In the genomic region with DNA sequence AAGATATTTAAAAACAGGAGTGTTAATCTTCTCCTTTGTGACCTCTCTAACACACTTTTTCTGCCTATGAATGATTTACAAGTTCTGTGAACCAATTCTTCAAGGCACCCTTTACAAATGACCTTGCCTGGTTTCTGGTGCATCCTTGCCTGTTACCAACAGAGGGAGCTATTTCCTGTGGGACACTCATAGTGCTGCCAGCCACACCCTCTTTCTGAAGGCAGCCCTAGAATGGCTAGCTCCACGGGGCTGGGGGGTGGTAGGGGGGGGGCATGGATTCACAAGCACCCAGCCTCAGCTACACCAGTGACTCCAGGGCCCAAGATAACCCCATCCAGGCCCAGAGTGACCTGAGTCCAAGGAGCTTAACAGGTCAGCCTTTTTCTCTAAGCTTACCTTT, we compare ENCODE assay signal across 10 mouse cellular contexts.
A peak's percentile ranks its signal among the peaks of the same experiment; 100 is the strongest.
DNase-seq lines count a peak whose midpoint lies in the region; ATAC-seq and TF ChIP-seq lines count a peak whose summit lies in the region.
"Had no signal": no experiment of that assay in that cellular context is flagged by ENCODE, and none has a peak within 500 bp of the region (broad histone marks: within the 10 kb centered on the region; RNA-seq: fewer than 3 reads in every experiment).

No protein-coding gene starts in this region.

- no peak overlapping the region for H3K4me2 ChIP-seq in kidney, embryonic 16.5 days (replicated peaks; ENCODE audit: low read depth, low read length)
- H3K4me2 ChIP-seq: embryonic facial prominence, embryonic 12.5 days; limb, embryonic 12.5 days had no signal

- no peaks in the 10 kb centered on the region for H3K9me3 ChIP-seq in kidney, embryonic 16.5 days (ENCODE audit: low read length)
- no peaks in the 10 kb centered on the region for H3K9me3 ChIP-seq in MEL (replicated peaks; ENCODE audit: insufficient read depth, low read length)
- H3K9me3 ChIP-seq in limb, embryonic 10.5 days (replicated peaks) = no peaks in the 10 kb centered on the region
- H3K9me3 ChIP-seq: embryonic facial prominence, embryonic 12.5 days; limb, embryonic 12.5 days had no signal

- H3K27me3 ChIP-seq in kidney, adult 2 months (replicated peaks; ENCODE audit: control insufficient read depth, insufficient read depth, low read length) = no peaks in the 10 kb centered on the region
- no peaks in the 10 kb centered on the region for H3K27me3 ChIP-seq in kidney, embryonic 16.5 days (ENCODE audit: insufficient read depth, low read length)
- H3K27me3 ChIP-seq in MEL (ENCODE audit: control insufficient read depth in 1 of 2, insufficient read depth in 2 of 2, low read length in 2 of 2) = no peaks in the 10 kb centered on the region
- H3K27me3 ChIP-seq in limb, embryonic 10.5 days (ENCODE audit: low read depth, poor library complexity, severe bottlenecking) = 0 out of 2 replicates have a peak, but pooled peaks cover 5% of the 10 kb centered on the region
- H3K27me3 ChIP-seq: embryonic facial prominence, embryonic 12.5 days; limb, embryonic 12.5 days had no signal

- no peak overlapping the region for H3K4me3 ChIP-seq in kidney, adult 2 months (ENCODE audit: insufficient read depth, low read depth, low read length)
- no peak overlapping the region for H3K4me3 ChIP-seq in kidney, embryonic 16.5 days (ENCODE audit: low read length)
- no peak overlapping the region for H3K4me3 ChIP-seq in MEL (ENCODE audit: control insufficient read depth in 1 of 2, insufficient read depth in 1 of 2, low read depth in 2 of 2, low read length in 2 of 2)
- no peak overlapping the region for H3K4me3 ChIP-seq in limb, embryonic 10.5 days
- H3K4me3 ChIP-seq: embryonic facial prominence, embryonic 12.5 days; limb, embryonic 12.5 days had no signal

- H3K4me1 ChIP-seq in kidney, adult 2 months (ENCODE audit: control insufficient read depth, insufficient read depth, low read length) = no peaks in the 10 kb centered on the region
- no peaks in the 10 kb centered on the region for H3K4me1 ChIP-seq in kidney, embryonic 16.5 days (ENCODE audit: insufficient read depth, low read length)
- H3K4me1 ChIP-seq in MEL (ENCODE audit: control insufficient read depth in 1 of 2, insufficient read depth in 2 of 2, low read length in 2 of 2) = no peaks in the 10 kb centered on the region
- peaks cover 21% of the 10 kb centered on the region for H3K4me1 ChIP-seq in limb, embryonic 10.5 days

- peak; percentile 68 for TF ChIP-seq CTCF in kidney, adult 2 months (conservative IDR thresholded peaks at IDR 0.05; ENCODE audit: insufficient read depth, insufficient read length, low read depth, low read length)
- TF ChIP-seq CTCF in MEL (IDR thresholded peaks at IDR 0.05 in 2 of 3, conservative IDR thresholded peaks at IDR 0.05 in 1 of 3; ENCODE audit: control insufficient read depth in 1 of 3, insufficient read depth in 1 of 3, low read depth in 2 of 3, low read length in 3 of 3, poor library complexity in 1 of 3, severe bottlenecking in 1 of 3) = peak; percentile 27 to 31 (median 29); a peak in 4 of 6 replicates
- TF ChIP-seq CTCF in brain, embryonic 14.5 days (IDR thresholded peaks at IDR 0.05; ENCODE audit: borderline replicate concordance, extremely low read depth, insufficient read depth, insufficient read length) = peak; percentile 57; the same call in 1 of the 2 replicates

- no peaks in the 10 kb centered on the region for H3K36me3 ChIP-seq in kidney, adult 2 months (ENCODE audit: control insufficient read depth, insufficient read depth, low read length)
- H3K36me3 ChIP-seq in kidney, embryonic 16.5 days (ENCODE audit: insufficient read depth, low read length) = no peaks in the 10 kb centered on the region
- no peaks in the 10 kb centered on the region for H3K36me3 ChIP-seq in MEL (ENCODE audit: control insufficient read depth in 1 of 2, insufficient read depth in 2 of 2, low read length in 2 of 2)
- no peaks in the 10 kb centered on the region for H3K36me3 ChIP-seq in limb, embryonic 10.5 days
- H3K36me3 ChIP-seq: embryonic facial prominence, embryonic 12.5 days; limb, embryonic 12.5 days had no signal

- no peak for TF ChIP-seq RAD21 in MEL (IDR thresholded peaks at IDR 0.05; ENCODE audit: low read depth, low read length)

- no peak overlapping the region for H3K27ac ChIP-seq in kidney, adult 2 months (ENCODE audit: insufficient read depth, low read depth, low read length)
- no peak overlapping the region for H3K27ac ChIP-seq in kidney, embryonic 16.5 days (ENCODE audit: low read length)
- no peak overlapping the region for H3K27ac ChIP-seq in MEL (ENCODE audit: control insufficient read depth, low read depth, low read length)
- H3K27ac ChIP-seq in limb, embryonic 10.5 days = no peak overlapping the region
- H3K27ac ChIP-seq: embryonic facial prominence, embryonic 12.5 days; limb, embryonic 12.5 days had no signal

- no peak for TF ChIP-seq EP300 in MEL (IDR thresholded peaks at IDR 0.05; ENCODE audit: low read depth in 1 of 2, low read length in 2 of 2)

- H3K79me2 ChIP-seq in MEL (ENCODE audit: control insufficient read depth, insufficient read depth, low read length, poor library complexity) = no peaks in the 10 kb centered on the region

- no peak for TF ChIP-seq POLR2A in kidney, adult 2 months (IDR thresholded peaks at IDR 0.05; ENCODE audit: low read depth, low read length)
- TF ChIP-seq POLR2A in MEL (IDR thresholded peaks at IDR 0.05; ENCODE audit: control insufficient read depth in 1 of 2, insufficient read depth in 1 of 2, low read depth in 1 of 2, low read length in 2 of 2, poor library complexity in 1 of 2) = no peak
- TF ChIP-seq POLR2A in brain, embryonic 14.5 days (IDR thresholded peaks at IDR 0.05; ENCODE audit: borderline replicate concordance, extremely low read depth, insufficient read depth, insufficient read length, poor library complexity, severe bottlenecking) = no peak

- H3K9ac ChIP-seq in kidney, embryonic 16.5 days (replicated peaks; ENCODE audit: low read length) = no peak overlapping the region
- no peak overlapping the region for H3K9ac ChIP-seq in MEL (ENCODE audit: control insufficient read depth, low read depth, low read length, poor library complexity, severe bottlenecking)
- H3K9ac ChIP-seq: embryonic facial prominence, embryonic 12.5 days; limb, embryonic 12.5 days had no signal

- DNase-seq in kidney, adult 2 months = peak; percentile 67
- peak; percentile 8 for DNase-seq in MEL (ENCODE audit: low read depth, low spot score)
- peak; percentile 14 for DNase-seq in brain, embryonic 14.5 days (ENCODE audit: low read depth)
- DNase-seq in limb, embryonic 10.5 days (ENCODE audit: low spot score) = peak; percentile 58
- peak; percentile 8 for DNase-seq in thymus, postnatal 0 days (ENCODE audit: low spot score)
- no peak for DNase-seq in cerebellum, postnatal 36 days

- WGBS in kidney, adult 2 months = 4% methylated on average over 1 of the region's 1 CpGs
- WGBS in kidney, embryonic 16.5 days = 0% methylated on average over 1 of the region's 1 CpGs
- WGBS in limb, embryonic 10.5 days = 5% methylated on average over 1 of the region's 1 CpGs

- no peak for ATAC-seq in kidney, embryonic 16.5 days (ENCODE audit: low FRiP score, low TSS enrichment)
- no peak for ATAC-seq in erythroblast, adult 5-6 weeks (replicated peaks; ENCODE audit: low FRiP score, poor library complexity, severe bottlenecking)

TF ChIP-seq in MEL, 35 proteins besides CTCF, POLR2A, EP300 and RAD21:
- TF ChIP-seq POLR2AphosphoS2 (IDR thresholded peaks at IDR 0.05; ENCODE audit: low read length) (no peak), SIN3A (IDR thresholded peaks at IDR 0.05; ENCODE audit: low read length) (no peak), TAL1 (IDR thresholded peaks at IDR 0.05; ENCODE audit: low read length) (no peak), TBP (IDR thresholded peaks at IDR 0.05; ENCODE audit: low read depth, low read length) (no peak), SMC3 (IDR thresholded peaks at IDR 0.05; ENCODE audit: low read depth, low read length) (peak; percentile 24; the same call in 1 of the 2 replicates), ZC3H11A (IDR thresholded peaks at IDR 0.05; ENCODE audit: low read depth, low read length) (no peak), NELFE (IDR thresholded peaks at IDR 0.05; ENCODE audit: low read depth, low read length) (no peak)

Comparison
In these comparisons a context has a peak if more than half of its experiments do, and no peak if none do; other contexts are left out.
1. DNase-seq: peak in kidney, adult 2 months (single experiment), MEL (single experiment), brain, embryonic 14.5 days (single experiment), limb, embryonic 10.5 days (single experiment) and thymus, postnatal 0 days (single experiment); none in cerebellum, postnatal 36 days (0 of 2).
2. Peak in every context shown above with its lines, with median percentiles within 50 percentile points of each other: CTCF ChIP-seq.